Comparison of ENCODE assay signal across 12 mouse cellular contexts in the genomic region with DNA sequence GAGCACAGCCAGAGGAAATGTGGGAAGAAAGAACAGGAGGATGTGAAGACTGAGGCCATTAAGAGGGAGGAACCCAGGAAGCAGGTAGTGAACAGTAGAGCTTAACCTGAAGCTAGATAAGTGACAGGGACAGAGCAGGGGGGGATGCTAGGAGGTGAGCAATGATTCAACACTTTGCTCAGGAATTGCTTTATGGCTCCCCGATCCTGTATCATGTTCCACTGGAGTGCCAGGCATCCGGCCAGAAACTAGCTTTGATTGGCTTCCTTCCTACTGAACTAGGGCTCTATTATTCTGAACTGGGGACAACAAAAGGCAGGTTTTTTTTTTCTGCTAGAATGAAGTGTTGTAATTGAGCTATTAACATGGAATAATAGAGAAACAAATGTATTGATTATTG.
A peak's percentile ranks its signal among the peaks of the same experiment; 100 is the strongest.
DNase-seq lines count a peak whose midpoint lies in the region; ATAC-seq and TF ChIP-seq lines count a peak whose summit lies in the region.
"Had no signal": no experiment of that assay in that cellular context is flagged by ENCODE, and none has a peak within 500 bp of the region (broad histone marks: within the 10 kb centered on the region; RNA-seq: fewer than 3 reads in every experiment).

No protein-coding gene starts in this region.

- ATAC-seq in kidney, embryonic 14.5 days (ENCODE audit: low FRiP score, low TSS enrichment) = 0 out of 2 replicates have a peak, but pooled peaks have one; percentile 52
- peak; percentile 62; the same call in 1 of the 2 replicates for ATAC-seq in limb, embryonic 14.5 days (ENCODE audit: low FRiP score, low read depth)

- H3K4me2 ChIP-seq in kidney, embryonic 14.5 days (replicated peaks; ENCODE audit: low read depth, low read length) = no peak overlapping the region
- no peak overlapping the region for H3K4me2 ChIP-seq in limb, embryonic 14.5 days (replicated peaks; ENCODE audit: low read depth, low read length, severe bottlenecking)
- H3K4me2 ChIP-seq: midbrain, embryonic 12.5 days; neural tube, embryonic 13.5 days had no signal

- peak; percentile 8 for DNase-seq in adrenal gland, postnatal 14 days
- no peak for DNase-seq in adrenal gland, adult 8-10 months
- no peak for DNase-seq in kidney, adult 9 months
- DNase-seq in urinary bladder, postnatal 14 days (ENCODE audit: low spot score) = peak; percentile 3
- no peak for DNase-seq in urinary bladder, postnatal 4 days (ENCODE audit: low spot score in 2 of 2)
- DNase-seq in limb, embryonic 14.5 days (ENCODE audit: low spot score) = peak; percentile 83
- no peak for DNase-seq in cerebellum, adult 2 months
- DNase-seq: lung, adult 2 months had no signal

- H3K36me3 ChIP-seq in kidney, embryonic 14.5 days (ENCODE audit: control insufficient read depth, insufficient read depth, low read length) = no peaks in the 10 kb centered on the region
- H3K36me3 ChIP-seq in limb, embryonic 14.5 days (ENCODE audit: control insufficient read depth, insufficient read depth, low read length) = no peaks in the 10 kb centered on the region
- H3K36me3 ChIP-seq: midbrain, embryonic 12.5 days; neural tube, embryonic 13.5 days had no signal

- no peaks in the 10 kb centered on the region for H3K4me1 ChIP-seq in kidney, embryonic 14.5 days (ENCODE audit: control insufficient read depth, insufficient read depth, low read length)
- no peaks in the 10 kb centered on the region for H3K4me1 ChIP-seq in limb, embryonic 14.5 days (ENCODE audit: control insufficient read depth, insufficient read depth, low read length)
- no peaks in the 10 kb centered on the region for H3K4me1 ChIP-seq in cerebellum, adult 2 months (ENCODE audit: control insufficient read depth, insufficient read depth, low read length)
- H3K4me1 ChIP-seq: midbrain, embryonic 12.5 days; neural tube, embryonic 13.5 days had no signal

- 12% methylated on average over 2 of the region's 2 CpGs for WGBS in kidney, embryonic 14.5 days
- 21% methylated on average over 2 of the region's 2 CpGs for WGBS in limb, embryonic 14.5 days
- 11% methylated on average over 2 of the region's 2 CpGs for WGBS in cerebellum, adult 2 months

- no peaks in the 10 kb centered on the region for H3K9me3 ChIP-seq in kidney, embryonic 14.5 days (ENCODE audit: control insufficient read depth, low read length)
- H3K9me3 ChIP-seq in limb, embryonic 14.5 days (ENCODE audit: control insufficient read depth, low read length) = no peaks in the 10 kb centered on the region
- H3K9me3 ChIP-seq: midbrain, embryonic 12.5 days; neural tube, embryonic 13.5 days had no signal

- H3K4me3 ChIP-seq in kidney, embryonic 14.5 days (ENCODE audit: low read length) = no peak overlapping the region
- H3K4me3 ChIP-seq in limb, embryonic 14.5 days (replicated peaks; ENCODE audit: low read length) = no peak overlapping the region
- no peak overlapping the region for H3K4me3 ChIP-seq in cerebellum, adult 2 months (replicated peaks; ENCODE audit: insufficient read depth, low read depth, low read length)
- H3K4me3 ChIP-seq: erythroblast, embryonic 14.5 days; midbrain, embryonic 12.5 days; neural tube, embryonic 13.5 days had no signal

- TF ChIP-seq POLR2A in limb, embryonic 14.5 days (IDR thresholded peaks at IDR 0.05; ENCODE audit: borderline replicate concordance, extremely low read depth, insufficient read depth, insufficient read length) = no peak
- no peak for TF ChIP-seq POLR2A in cerebellum, adult 2 months (IDR thresholded peaks at IDR 0.05; ENCODE audit: borderline replicate concordance, insufficient read depth, low read length)

- H3K27me3 ChIP-seq in kidney, embryonic 14.5 days (ENCODE audit: control insufficient read depth, insufficient read depth, low read length) = no peaks in the 10 kb centered on the region
- H3K27me3 ChIP-seq in limb, embryonic 14.5 days (ENCODE audit: control insufficient read depth, insufficient read depth, low read length) = no peaks in the 10 kb centered on the region
- no peaks in the 10 kb centered on the region for H3K27me3 ChIP-seq in cerebellum, adult 2 months (ENCODE audit: control insufficient read depth, insufficient read depth, low read length)
- H3K27me3 ChIP-seq: midbrain, embryonic 12.5 days; neural tube, embryonic 13.5 days had no signal

- no peak overlapping the region for H3K9ac ChIP-seq in kidney, embryonic 14.5 days (ENCODE audit: low read depth, low read length)
- no peak overlapping the region for H3K9ac ChIP-seq in limb, embryonic 14.5 days (ENCODE audit: low read depth, low read length, severe bottlenecking)
- H3K9ac ChIP-seq: midbrain, embryonic 12.5 days; neural tube, embryonic 13.5 days had no signal

- H3K27ac ChIP-seq in kidney, embryonic 14.5 days (ENCODE audit: low read depth, low read length) = no peak overlapping the region
- no peak overlapping the region for H3K27ac ChIP-seq in limb, embryonic 14.5 days (replicated peaks; ENCODE audit: low read depth, low read length)
- H3K27ac ChIP-seq in cerebellum, adult 2 months (ENCODE audit: insufficient read depth, low read length) = no peak overlapping the region
- H3K27ac ChIP-seq: midbrain, embryonic 12.5 days; neural tube, embryonic 13.5 days had no signal

- no peak for TF ChIP-seq CTCF in cerebellum, adult 2 months (IDR thresholded peaks at IDR 0.05; ENCODE audit: borderline replicate concordance, insufficient read depth, low read depth, low read length)

Comparison
In these comparisons a context has a peak if more than half of its experiments do, and no peak if none do; other contexts are left out.
1. DNase-seq: peak in adrenal gland, postnatal 14 days (single experiment), urinary bladder, postnatal 14 days (single experiment) and limb, embryonic 14.5 days (single experiment); none in adrenal gland, adult 8-10 months (single experiment), kidney, adult 9 months (single experiment), urinary bladder, postnatal 4 days (0 of 2) and cerebellum, adult 2 months (0 of 2).